Mouse (Mus musculus): ENCODE data around the gene Thrap3.
A peak's percentile ranks its signal among the peaks of the same experiment; 100 is the strongest.

Gene Thrap3

GRCm38 (mm10) chr4:126141021-126141420 is 61.5 kb downstream of the Thrap3 start:
- peak; percentile 42 to 70 for DNase-seq

GRCm38 (mm10) chr4:126137773-126138172 is 64.8 kb downstream of the Thrap3 start:
- DNase-seq, result no peak

- peak in 1 of 2 experiments; percentile 60 for DNase-seq
These were observed 67.9 kb downstream of the Thrap3 start for GRCm38 (mm10) chr4:126134639-126135038.

- no peak for DNase-seq
These were observed 68.3 kb downstream of the Thrap3 start for GRCm38 (mm10) chr4:126134236-126134635.

GRCm38 (mm10) chr4:126132636-126133264 is 69.8 kb downstream of the Thrap3 start:
- DNase-seq, result no peak

GRCm38 (mm10) chr4:126131290-126132121 is 71.1 kb downstream of the Thrap3 start:
- peak; percentile 43 to 76 for DNase-seq

- DNase-seq, result peak; percentile 60 to 69
These were observed 72.1 kb downstream of the Thrap3 start for GRCm38 (mm10) chr4:126130502-126130901.

- DNase-seq, result no peak
These were observed 79.1 kb downstream of the Thrap3 start for GRCm38 (mm10) chr4:126123309-126124040.

GRCm38 (mm10) chr4:126120506-126120905 is 82.1 kb downstream of the Thrap3 start:
- DNase-seq, result no peak

GRCm38 (mm10) chr4:126120052-126120451 is 82.5 kb downstream of the Thrap3 start:
- no peak for DNase-seq

GRCm38 (mm10) chr4:126119051-126119450 is 83.5 kb downstream of the Thrap3 start:
- DNase-seq, result no peak

- DNase-seq, result no peak
These were observed 83.9 kb downstream of the Thrap3 start for GRCm38 (mm10) chr4:126118651-126119050.

- no peak for DNase-seq
These were observed 85.4 kb downstream of the Thrap3 start for GRCm38 (mm10) chr4:126117116-126117515.

GRCm38 (mm10) chr4:126115871-126116521 is 86.6 kb downstream of the Thrap3 start:
- DNase-seq, result no peak

GRCm38 (mm10) chr4:126115411-126115810 is 87.1 kb downstream of the Thrap3 start:
- DNase-seq, result no peak

Data from kidney, postnatal 25 days (tissue).